Mouse (Mus musculus) intestine, embryonic 16.5 days (tissue): ENCODE results near the gene Olfr45. TPM values are rescaled to one million over a fixed set of nuclear protein-coding genes. Genes with fewer than 3 reads are reported as not detected.

ENCODE experiments used
- ATAC-seq: fragments of 200-750 bp; cut with Nextera tagmentation; 2 replicates; pipeline ENCODE4 v1.8.0; 2017; ENCODE audit warnings: moderate TSS enrichment, moderate library complexity
- H3K27ac ChIP-seq: fragments of 300-500 bp; sonication (generic); 2 replicates; pipeline ENCODE4 v1.5.1; 2014; ENCODE audit warnings: mild to moderate bottlenecking, low read length
- H3K27me3 ChIP-seq: fragments of 300-500 bp; sonication (generic); replicated peaks from 2 replicates; pipeline ENCODE4 v1.6.1; 2014; ENCODE audit warnings: low read length, control low read depth, mixed read lengths; ENCODE audit not compliant: control insufficient read depth, insufficient read depth
- H3K36me3 ChIP-seq: fragments of 300-500 bp; sonication (generic); 2 replicates; pipeline ENCODE4 v1.6.1; 2014; ENCODE audit warnings: low read length, control low read depth; ENCODE audit not compliant: control insufficient read depth, insufficient read depth
- H3K4me1 ChIP-seq: fragments of 300-500 bp; sonication (generic); 2 replicates; pipeline ENCODE4 v1.6.1; 2014; ENCODE audit warnings: low read length, control low read depth, mixed read lengths; ENCODE audit not compliant: control insufficient read depth, insufficient read depth
- H3K4me2 ChIP-seq: fragments of 300-500 bp; sonication (generic); 2 replicates; pipeline ENCODE4 v1.6.1; 2014; ENCODE audit warnings: low read depth, low read length, control low read depth
- H3K4me3 ChIP-seq: fragments of 300-500 bp; sonication (generic); 2 replicates; pipeline ENCODE4 v1.5.1; 2014; ENCODE audit warnings: mild to moderate bottlenecking, low read length
- H3K9ac ChIP-seq: fragments of 300-500 bp; sonication (generic); 2 replicates; pipeline ENCODE4 v1.6.1; 2014; ENCODE audit warnings: low read depth, low read length
- H3K9me3 ChIP-seq: fragments of 300-500 bp; sonication (generic); 2 replicates; pipeline ENCODE4 v1.6.1; 2016; ENCODE audit warnings: low read length, control low read depth; ENCODE audit not compliant: control insufficient read depth
- WGBS: fragments of 180-500 bp; shearing (Covaris S2); extraction: QIAGEN DNeasy Blood & Tissue Kit; methylation state at CpG from one replicate; pipeline ENCODE4 v1.1.7; 2014; 5-methylcytosine and 5-hydroxymethylcytosine counted together
- polyA plus RNA-seq: library from polyadenylated mRNA; unstranded; fragments of >200 nt; fragmentation: Nextera tagmentation; extraction: Ambion mirVana; gene quantifications from 2 replicates; pipeline ENCODE4 v1.2.1, GENCODE M21; 2015

Gene Olfr45
- polyA plus RNA-seq, 1 experiment from 2014 or later: not detected

DNA sequence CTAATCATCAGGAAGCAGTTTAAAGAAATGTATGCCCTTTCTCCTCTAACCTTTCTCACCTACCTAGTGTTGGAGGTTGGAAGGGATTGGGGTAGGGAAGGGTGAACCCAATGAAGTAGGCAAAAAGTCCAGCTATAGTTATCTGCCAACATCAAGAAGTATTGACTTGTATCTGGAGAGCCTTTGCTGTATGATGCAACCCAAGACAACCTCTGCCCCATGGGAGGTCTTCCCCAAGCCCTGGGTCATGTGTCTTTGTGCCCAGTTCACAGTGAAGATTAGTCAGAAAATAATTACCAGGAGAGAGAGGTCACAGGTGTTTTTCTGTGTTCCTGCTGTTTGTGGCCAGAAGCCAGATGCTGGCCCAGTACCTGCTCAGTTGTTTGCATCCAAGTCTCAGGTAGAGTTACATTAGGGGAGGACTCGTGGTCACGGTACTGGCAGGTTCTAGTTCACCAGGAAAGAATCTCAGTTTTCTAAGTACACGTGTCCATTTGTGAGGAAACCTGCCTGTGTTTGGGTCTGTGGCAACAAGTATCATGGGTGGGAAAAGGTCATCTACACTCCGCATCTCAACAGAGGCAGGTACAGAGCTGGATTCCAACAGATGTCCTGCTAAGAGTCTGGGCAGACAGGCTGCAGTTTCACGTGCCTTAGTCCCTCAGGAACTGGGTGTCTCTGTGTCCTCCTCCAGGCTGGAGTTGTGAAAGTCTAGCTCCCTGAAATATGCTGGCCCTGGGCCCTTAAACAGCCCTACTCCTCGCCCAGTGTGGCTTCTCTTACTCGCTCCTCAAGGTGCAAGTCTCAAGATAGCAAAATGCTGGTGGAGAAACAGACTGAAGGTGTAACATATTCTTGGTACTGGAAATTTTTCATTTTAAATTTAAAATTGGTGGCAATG is 35.7 kb downstream of the Olfr45 start:
- no peak overlapping the region for H3K4me2 ChIP-seq
- ATAC-seq: no peak
- no peaks in the 10 kb centered on the region for H3K9me3 ChIP-seq
- no peak overlapping the region for H3K9ac ChIP-seq
- no peaks in the 10 kb centered on the region for H3K36me3 ChIP-seq
- no peaks in the 10 kb centered on the region for H3K4me1 ChIP-seq
- 84% methylated on average over 7 of the region's 7 CpGs for WGBS
- no peak overlapping the region for H3K4me3 ChIP-seq
- no peak overlapping the region for H3K27ac ChIP-seq
- H3K27me3 ChIP-seq: no peaks in the 10 kb centered on the region

DNA sequence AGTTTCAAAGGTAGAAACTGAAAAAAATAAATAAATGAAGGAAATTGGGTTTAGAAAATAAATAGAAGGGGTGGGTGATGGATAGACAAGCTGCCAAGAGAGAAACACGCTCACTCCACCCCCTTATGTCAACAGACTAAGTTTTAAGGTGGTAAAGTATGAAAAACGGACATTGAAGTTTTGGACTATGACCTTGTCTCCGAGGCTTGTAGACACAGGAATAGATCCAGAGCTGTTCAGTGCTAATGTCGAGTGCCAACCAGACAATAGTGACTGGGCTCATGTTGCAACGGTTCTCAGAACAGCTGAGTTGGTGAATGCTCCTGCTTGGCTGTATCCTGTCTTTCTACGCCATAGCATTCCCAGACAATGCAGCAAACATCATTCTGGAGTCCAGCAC is 39.3 kb downstream of the Olfr45 start:
- Histone ChIP-seq H3K9ac (no peak overlapping the region), H3K9me3 (no peaks in the 10 kb centered on the region), H3K4me2 (no peak overlapping the region), H3K4me3 (no peak overlapping the region), H3K27ac (no peak overlapping the region), H3K36me3 (no peaks in the 10 kb centered on the region), H3K27me3 (no peaks in the 10 kb centered on the region), H3K4me1 (no peaks in the 10 kb centered on the region)
- WGBS: 58% methylated on average over 6 of the region's 6 CpGs
- ATAC-seq: no peak

DNA sequence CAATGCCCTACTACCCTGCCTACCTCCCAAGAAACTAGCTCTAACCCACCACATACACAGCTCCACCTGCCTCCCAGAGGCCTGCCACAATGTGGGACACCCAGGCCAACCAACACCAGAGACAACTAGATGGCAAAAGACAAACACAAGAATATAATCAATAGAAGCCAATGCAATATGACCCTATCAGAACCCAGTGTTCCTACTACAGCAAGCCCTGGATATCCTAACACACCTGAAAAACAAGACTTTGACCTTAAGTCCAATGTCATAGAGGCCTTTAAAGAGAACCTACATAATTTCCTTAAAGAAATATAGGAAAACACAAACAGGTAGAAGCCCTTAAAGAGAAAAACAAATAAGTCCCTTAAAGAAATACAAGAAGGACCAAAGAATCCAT is 43.8 kb downstream of the Olfr45 start:
- no peak overlapping the region for H3K4me3 ChIP-seq
- no peaks in the 10 kb centered on the region for H3K36me3 ChIP-seq
- H3K9ac ChIP-seq: no peak overlapping the region
- no peaks in the 10 kb centered on the region for H3K9me3 ChIP-seq
- H3K27ac ChIP-seq: no peak overlapping the region
- ATAC-seq: no peak
- H3K4me2 ChIP-seq: no peak overlapping the region
- no peaks in the 10 kb centered on the region for H3K4me1 ChIP-seq
- no peaks in the 10 kb centered on the region for H3K27me3 ChIP-seq

DNA sequence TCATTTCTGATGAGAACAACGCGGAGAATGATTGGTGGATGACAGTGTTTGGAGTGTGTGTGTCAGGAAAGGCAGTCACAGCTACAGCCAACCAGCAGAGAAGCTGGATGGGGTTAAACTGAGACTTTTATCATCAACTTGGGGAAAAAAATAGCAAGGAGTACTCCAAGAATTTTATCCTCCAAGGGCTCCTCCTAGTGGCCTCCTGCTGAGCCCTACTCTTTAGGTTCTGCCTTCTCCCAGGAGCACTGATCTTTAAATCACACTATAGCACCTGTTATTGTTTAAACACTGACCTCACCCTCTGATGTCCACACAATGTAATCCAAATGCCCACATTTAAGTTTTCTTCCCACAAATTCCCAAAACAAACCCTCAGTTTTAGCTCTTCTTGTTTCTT is 51.4 kb downstream of the Olfr45 start:
- Histone ChIP-seq H3K9me3 (no peaks in the 10 kb centered on the region), H3K4me1 (no peaks in the 10 kb centered on the region), H3K27me3 (no peaks in the 10 kb centered on the region), H3K4me2 (no peak overlapping the region), H3K4me3 (no peak overlapping the region), H3K9ac (no peak overlapping the region), H3K36me3 (no peaks in the 10 kb centered on the region), H3K27ac (no peak overlapping the region)
- 69% methylated on average over 2 of the region's 2 CpGs for WGBS
- ATAC-seq: no peak

Other genes starting within 250 kb of the Olfr45 start
- gene Olfr533, start 218.6 kb upstream of the Olfr45 start, polyA plus RNA-seq: not detected in 2 replicates
- not detected in 2 replicates for gene Olfr535, start 197.7 kb upstream of the Olfr45 start, polyA plus RNA-seq
- gene Olfr536, start 174.6 kb upstream of the Olfr45 start, polyA plus RNA-seq: not detected in 2 replicates
- gene Olfr538, start 114.1 kb upstream of the Olfr45 start, polyA plus RNA-seq: not detected in 2 replicates
- gene Olfr46, start 80.7 kb upstream of the Olfr45 start, polyA plus RNA-seq: not detected in 2 replicates
- not detected in 2 replicates for gene Olfr61, start 53.0 kb upstream of the Olfr45 start, polyA plus RNA-seq
- gene Olfr53, start 35.5 kb upstream of the Olfr45 start, polyA plus RNA-seq: not detected in 2 replicates
- gene Olfr539, start 22.0 kb upstream of the Olfr45 start, polyA plus RNA-seq: not detected in 2 replicates
- not detected in 2 replicates for gene Olfr541, start 15.3 kb downstream of the Olfr45 start, polyA plus RNA-seq
- not detected in 2 replicates for gene Cyp2e1, start 81.8 kb downstream of the Olfr45 start, polyA plus RNA-seq
- gene Syce1, start 105.9 kb downstream of the Olfr45 start, polyA plus RNA-seq: 0.18 and 0.38 TPM in 2 replicates
- 0.95 and 1.1 TPM in 2 replicates for gene Zfp941, start 140.2 kb downstream of the Olfr45 start, polyA plus RNA-seq
- 6.1 and 7.5 TPM in 2 replicates for gene Urah, start 153.1 kb downstream of the Olfr45 start, polyA plus RNA-seq
- not detected in 2 replicates for gene Scgb1c1, start 163.6 kb downstream of the Olfr45 start, polyA plus RNA-seq
- not detected in 2 replicates for gene Odf3, start 165.9 kb downstream of the Olfr45 start, polyA plus RNA-seq
- not detected in 2 replicates for gene Gm45785, start 174.4 kb downstream of the Olfr45 start, polyA plus RNA-seq
- gene Ric8a, start 175.0 kb downstream of the Olfr45 start, polyA plus RNA-seq: 68.3 and 70.1 TPM in 2 replicates
- gene Bet1l, start 175.6 kb downstream of the Olfr45 start, polyA plus RNA-seq: 33.1 and 35.1 TPM in 2 replicates
- gene Psmd13, start 200.0 kb downstream of the Olfr45 start, polyA plus RNA-seq: 182 and 197 TPM in 2 replicates
- 38.6 and 39.2 TPM in 2 replicates for gene Sirt3, start 200.4 kb downstream of the Olfr45 start, polyA plus RNA-seq
- gene Cox8b, start 218.5 kb downstream of the Olfr45 start, polyA plus RNA-seq: 0.45 and 0.62 TPM in 2 replicates
- 71.1 and 80.5 TPM in 2 replicates for gene Nlrp6, start 239.0 kb downstream of the Olfr45 start, polyA plus RNA-seq